Mouse (Mus musculus) right cerebral cortex, postnatal 25 days (tissue): ENCODE measurements around the gene Prps1l1.

Source experiments
- DNase-seq: peaks from one replicate; pipeline ENCODE4 v3.0.0; 2022

The Prps1l1 gene

DNA sequence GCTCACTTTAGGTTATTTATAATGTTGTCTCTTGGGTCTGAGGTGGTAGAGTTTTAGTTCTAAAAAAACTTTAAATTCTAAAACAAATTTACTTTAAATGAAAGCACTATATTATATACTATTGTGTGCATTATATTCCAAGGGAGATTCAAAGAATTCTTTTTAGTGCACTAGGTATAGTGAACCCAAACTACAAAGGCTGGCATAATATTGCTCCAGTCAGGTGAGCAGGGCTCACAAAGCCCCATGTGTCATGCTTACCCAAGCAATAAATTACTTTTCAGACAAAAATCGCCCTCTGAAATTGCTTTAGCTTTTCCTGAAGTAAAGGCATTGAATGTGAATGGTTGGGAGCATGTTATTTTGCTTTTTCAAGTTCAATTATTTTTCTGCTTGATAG, 43.0 kb downstream of the Prps1l1 start:
- no peak for DNase-seq
